In genomic region chr10:43539746-43540310, GRCm38 (mm10) we compare ENCODE assay signal across 8 mouse cellular contexts. TPM values are rescaled to one million over a fixed set of nuclear protein-coding genes. Genes with fewer than 3 reads are reported as not detected.
DNase-seq lines count a peak whose midpoint lies in the region; ATAC-seq lines count a peak whose summit lies in the region.

No protein-coding gene starts in this region.

- WGBS in intestine, embryonic 15.5 days = 15% methylated on average over 12 of the region's 12 CpGs
- WGBS in neural tube, embryonic 13.5 days = 23% methylated on average over 12 of the region's 12 CpGs

- DNase-seq in adrenal gland, adult (ENCODE audit: inconsistent age in 2 of 2, low spot score in 1 of 2) = peak; percentile 17 to 51
- no peak for DNase-seq in adrenal gland, postnatal 14 days
- DNase-seq in retina, postnatal 1 day = peak; percentile 6
- DNase-seq in retina, embryonic 14.5 days (ENCODE audit: low spot score) = no peak
- no peak for DNase-seq in yolk sac, embryonic 10.5 days (ENCODE audit: low spot score)

- peak overlapping the region; percentile 90 for H3K4me3 ChIP-seq in intestine, embryonic 15.5 days (replicated peaks)
- H3K4me3 ChIP-seq in neural tube, embryonic 13.5 days = peak overlapping the region; percentile 90

- ATAC-seq in intestine, embryonic 15.5 days = no peak
- ATAC-seq in neural tube, embryonic 13.5 days (ENCODE audit: low read depth) = no peak
- ATAC-seq in CD4-positive, CD25-positive, alpha-beta regulatory T cell, adult 4 months = no peak

- H3K9me3 ChIP-seq in intestine, embryonic 15.5 days = no peaks in the 10 kb centered on the region
- no peaks in the 10 kb centered on the region for H3K9me3 ChIP-seq in neural tube, embryonic 13.5 days

- peak overlapping the region; percentile 94 for H3K9ac ChIP-seq in intestine, embryonic 15.5 days
- H3K9ac ChIP-seq in neural tube, embryonic 13.5 days = peak overlapping the region; percentile 95

- H3K4me2 ChIP-seq in intestine, embryonic 15.5 days (replicated peaks) = peak overlapping the region; percentile 59
- peak overlapping the region; percentile 69 for H3K4me2 ChIP-seq in neural tube, embryonic 13.5 days

- H3K27me3 ChIP-seq in intestine, embryonic 15.5 days (replicated peaks) = no peaks in the 10 kb centered on the region
- no peaks in the 10 kb centered on the region for H3K27me3 ChIP-seq in neural tube, embryonic 13.5 days

- H3K27ac ChIP-seq in intestine, embryonic 15.5 days = 0 out of 2 replicates have a peak overlapping the region, but pooled peaks have one; percentile 82
- H3K27ac ChIP-seq in neural tube, embryonic 13.5 days (replicated peaks) = no peak overlapping the region

- H3K4me1 ChIP-seq in intestine, embryonic 15.5 days (replicated peaks) = peaks cover 11% of the 10 kb centered on the region
- H3K4me1 ChIP-seq in neural tube, embryonic 13.5 days (replicated peaks) = peaks cover 15% of the 10 kb centered on the region

- H3K36me3 ChIP-seq in intestine, embryonic 15.5 days = no peaks in the 10 kb centered on the region
- peaks cover 16% of the 10 kb centered on the region; the same call in 1 of the 2 replicates for H3K36me3 ChIP-seq in neural tube, embryonic 13.5 days

RNA-seq across cellular contexts. Expression of gene 1700021F05Rik, which starts 1.0 kb away (rescaled TPM):
- total RNA-seq in adrenal gland, postnatal 14 days (2021) = 94.0 and 99.4 TPM in 2 replicates
- 77.0 and 77.4 TPM in 2 replicates for polyA plus RNA-seq in intestine, embryonic 15.5 days (2015; fragmentation: Nextera tagmentation; extraction: Ambion mirVana)
- 63.9 and 64.8 TPM in 2 replicates for polyA plus RNA-seq in neural tube, embryonic 13.5 days (2015; fragmentation: Nextera tagmentation; extraction: Ambion mirVana)
- polyA plus RNA-seq in CD4-positive, CD25-positive, alpha-beta regulatory T cell, adult 4 months (2017; shearing (Covaris generic)) = 10 to 100 TPM; 31.3 to 35.7 TPM

RNA-seq across cellular contexts. Expression of gene Gm9803, which starts 15.9 kb away (rescaled TPM):
- total RNA-seq in adrenal gland, postnatal 14 days (2021) = 19.7 and 21.9 TPM in 2 replicates
- polyA plus RNA-seq in intestine, embryonic 15.5 days (2015; fragmentation: Nextera tagmentation; extraction: Ambion mirVana) = 11.9 and 12.6 TPM in 2 replicates
- 24.5 and 38.8 TPM in 2 replicates for polyA plus RNA-seq in neural tube, embryonic 13.5 days (2015; fragmentation: Nextera tagmentation; extraction: Ambion mirVana)
- 10 to 100 TPM; 28.0 to 34.3 TPM for polyA plus RNA-seq in CD4-positive, CD25-positive, alpha-beta regulatory T cell, adult 4 months (2017; shearing (Covaris generic))

RNA-seq across cellular contexts. Expression of gene Cd24a, which starts 38.3 kb away (rescaled TPM):
- 67.5 and 81.0 TPM in 2 replicates for total RNA-seq in adrenal gland, postnatal 14 days (2021)
- 189 and 204 TPM in 2 replicates for polyA plus RNA-seq in intestine, embryonic 15.5 days (2015; fragmentation: Nextera tagmentation; extraction: Ambion mirVana)
- 1,087 and 1,092 TPM in 2 replicates for polyA plus RNA-seq in neural tube, embryonic 13.5 days (2015; fragmentation: Nextera tagmentation; extraction: Ambion mirVana)
- 1 to 10 TPM in 1 of 2 experiments, under 1 TPM in 1; 0.58 to 2.8 TPM for polyA plus RNA-seq in CD4-positive, CD25-positive, alpha-beta regulatory T cell, adult 4 months (2017; shearing (Covaris generic))

Comparison
In these comparisons a context has a peak if more than half of its experiments do, and no peak if none do; other contexts are left out.
1. DNase-seq: peak in adrenal gland, adult (2 of 2) and retina, postnatal 1 day (single experiment); none in adrenal gland, postnatal 14 days (single experiment), retina, embryonic 14.5 days (single experiment) and yolk sac, embryonic 10.5 days (single experiment).
2. RNA of gene Cd24a, which starts 38.3 kb away (polyA plus RNA-seq): 1,087 to 1,092 TPM in neural tube, embryonic 13.5 days and 189 to 204 TPM in intestine, embryonic 15.5 days; 0.58 to 2.8 TPM in CD4-positive, CD25-positive, alpha-beta regulatory T cell, adult 4 months; every median in the first group is over 10 times any median in the second.